Mouse (Mus musculus) left cerebral cortex, adult 2 months (tissue): ENCODE measurements around the gene Parva. TPM values are rescaled to one million over a fixed set of nuclear protein-coding genes. Genes with fewer than 3 reads are reported as not detected.

Experiments used
- DNase-seq, 2 experiments: peaks; one replicate each; pipeline ENCODE4 v3.0.0; 2021 to 2022; ENCODE audit warnings: low spot score in 2 of 2, mixed read lengths in 1 of 2; ENCODE audit errors: extremely low spot score in 1 of 2
- H3K27ac ChIP-seq: fragments of 200-600 bp; 2 replicates; pipeline ENCODE4 v1.8.1; 2022
- H3K4me3 ChIP-seq: fragments of 200-600 bp; 2 replicates; pipeline ENCODE4 v1.8.1; 2022
- CTCF ChIP-seq: fragments of 200-600 bp; IDR thresholded peaks from 2 replicates; pipeline ENCODE4 v1.8.1; 2022; ENCODE audit warnings: antibody characterized with exemption, mild to moderate bottlenecking, moderate library complexity
- intact Hi-C: fragments of 180-260 bp; cut with DNase I; formaldehyde crosslinking; loops from one replicate; pipeline ENCODE4 v1.15.1; 2025
- total RNA-seq, 2 experiments: library from RNA; stranded (reverse); gene quantifications; 2 replicates each; pipeline ENCODE4 v1.2.3; 2021

Parva gene
- total RNA-seq, 2 experiments from 2014 or later: 52.8 to 57.2 TPM

GRCm38 (mm10) chr7:112457920-112458319 is 30.6 kb downstream of the Parva start:
- Histone ChIP-seq H3K27ac (no peak overlapping the region), H3K4me3 (no peak overlapping the region)
- TF ChIP-seq CTCF: no peak
- no peak for DNase-seq
- intact Hi-C loops: no loop called here

GRCm38 (mm10) chr7:112458440-112458839 is 31.1 kb downstream of the Parva start:
- H3K27ac ChIP-seq: no peak overlapping the region
- no peak overlapping the region for H3K4me3 ChIP-seq
- DNase-seq: peak in 1 of 2 experiments; percentile 32
- intact Hi-C loops: no loop called here
- TF ChIP-seq CTCF: no peak

GRCm38 (mm10) chr7:112463074-112463473 is 35.8 kb downstream of the Parva start:
- no peak for DNase-seq
- intact Hi-C loops: no loop called here
- no peak for TF ChIP-seq CTCF
- Histone ChIP-seq H3K27ac (no peak overlapping the region), H3K4me3 (no peak overlapping the region)

GRCm38 (mm10) chr7:112465920-112466319 is 38.6 kb downstream of the Parva start:
- Histone ChIP-seq H3K27ac (no peak overlapping the region), H3K4me3 (no peak overlapping the region)
- intact Hi-C loops: no loop called here
- peak; percentile 37 for TF ChIP-seq CTCF
- no peak for DNase-seq

GRCm38 (mm10) chr7:112466786-112467185 is 39.5 kb downstream of the Parva start:
- no peak for DNase-seq
- no peak for TF ChIP-seq CTCF
- Histone ChIP-seq H3K4me3 (no peak overlapping the region), H3K27ac (no peak overlapping the region)
- intact Hi-C loops: no loop called here

- H3K27ac ChIP-seq: no peak overlapping the region
- TF ChIP-seq CTCF: no peak
- intact Hi-C loops: no loop called here
- DNase-seq: no peak
- no peak overlapping the region for H3K4me3 ChIP-seq
Observed at GRCm38 (mm10) chr7:112467687-112468111, 40.4 kb downstream of the Parva start.

GRCm38 (mm10) chr7:112469817-112470216 is 42.5 kb downstream of the Parva start:
- TF ChIP-seq CTCF: peak; percentile 93
- Histone ChIP-seq H3K4me3 (no peak overlapping the region), H3K27ac (no peak overlapping the region)
- intact Hi-C loops: loop anchor here (1.0 to 10.0 kb wide), 5 partner anchors 67 to 665 kb away; partner anchors contain the start of gene Tead1
- peak; percentile 76 to 85 for DNase-seq

- intact Hi-C loops: loop anchor here (5.0 to 10.0 kb wide), 4 partner anchors 66 to 663 kb away; partner anchors contain the start of gene Tead1
- no peak for TF ChIP-seq CTCF
- Histone ChIP-seq H3K27ac (no peak overlapping the region), H3K4me3 (no peak overlapping the region)
- DNase-seq: no peak
Observed at GRCm38 (mm10) chr7:112471316-112471715, 44.0 kb downstream of the Parva start.

GRCm38 (mm10) chr7:112472024-112472707 is 44.9 kb downstream of the Parva start:
- Histone ChIP-seq H3K27ac (no peak overlapping the region), H3K4me3 (no peak overlapping the region)
- TF ChIP-seq CTCF: no peak
- no peak for DNase-seq
- intact Hi-C loops: loop anchor here (5.0 to 10.0 kb wide), 4 partner anchors 65 to 663 kb away; partner anchors contain the start of gene Tead1

- intact Hi-C loops: loop anchor here (5.0 to 10.0 kb wide), 4 partner anchors 65 to 662 kb away; partner anchors contain the start of gene Tead1
- DNase-seq: no peak
- Histone ChIP-seq H3K27ac (no peak overlapping the region), H3K4me3 (no peak overlapping the region)
- no peak for TF ChIP-seq CTCF
Observed at GRCm38 (mm10) chr7:112472708-112473281, 45.5 kb downstream of the Parva start.

- no peak overlapping the region for H3K4me3 ChIP-seq
Observed at GRCm38 (mm10) chr7:112473649-112474435, 46.5 kb downstream of the Parva start.

GRCm38 (mm10) chr7:112479116-112479515 is 51.8 kb downstream of the Parva start:
- TF ChIP-seq CTCF: no peak

More at GRCm38 (mm10) chr7:112473649-112474435, 46.5 kb downstream of the Parva start:
- DNase-seq: no peak
- TF ChIP-seq CTCF: no peak
- intact Hi-C loops: loop anchor here (5.0 to 10.0 kb wide), 4 partner anchors 63 to 661 kb away; partner anchors contain the start of gene Tead1
- no peak overlapping the region for H3K27ac ChIP-seq

More at GRCm38 (mm10) chr7:112479116-112479515, 51.8 kb downstream of the Parva start:
- H3K27ac ChIP-seq: no peak overlapping the region
- intact Hi-C loops: loop anchor here (10.0 kb wide), 1 partner anchor 656 kb away; no protein-coding TSS in a partner anchor
- no peak overlapping the region for H3K4me3 ChIP-seq
- peak; percentile 24 to 66 for DNase-seq
